Mouse (Mus musculus) heart, postnatal 4 days (tissue): ENCODE data around the gene Sgtb. TPM values are rescaled to one million over a fixed set of nuclear protein-coding genes. Genes with fewer than 3 reads are reported as not detected.

Experiments
- DNase-seq: peaks from one replicate; pipeline ENCODE4 v3.0.0; 2021
- total RNA-seq, 2 experiments: library from RNA; stranded (reverse); gene quantifications; 2 replicates each; pipeline ENCODE4 v1.2.3; 2021

The Sgtb gene
- 1 to 10 TPM; 1.7 to 1.8 TPM for total RNA-seq

DNA sequence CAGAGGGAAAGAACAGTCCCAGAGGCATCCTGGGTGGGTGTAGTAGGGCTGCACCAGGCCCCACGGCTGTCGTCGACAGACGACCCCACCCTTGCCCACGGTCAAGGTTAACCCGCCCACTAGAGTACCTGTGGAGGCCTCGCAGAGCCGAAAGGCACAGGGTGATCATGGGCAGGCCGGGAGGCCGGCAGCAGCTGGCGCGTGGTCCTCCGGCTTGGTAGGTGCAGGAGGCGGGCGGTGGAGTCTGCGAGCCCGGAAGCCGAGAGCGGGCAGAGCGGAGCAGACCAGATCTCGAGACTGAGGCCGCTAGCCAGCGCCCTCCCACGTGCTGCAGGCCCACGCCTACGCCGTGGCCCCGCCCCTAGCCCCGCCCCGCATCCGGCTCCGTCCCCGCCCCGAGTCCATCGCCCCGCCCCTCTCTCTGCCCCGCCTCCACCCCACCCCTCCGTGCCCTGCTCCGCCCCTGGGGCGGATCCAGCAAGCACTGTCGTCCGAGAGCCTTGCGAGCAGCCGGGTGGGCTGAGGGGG, at the start of gene Sgtb, which contains the start of gene Nln:
Gene Sgtb (plus strand): TSS at position 454 of the 528 bp plus-strand sequence.
Gene Nln (minus strand): TSS at position 327 of the 528 bp plus-strand sequence.
- DNase-seq, result peak; percentile 87

DNA sequence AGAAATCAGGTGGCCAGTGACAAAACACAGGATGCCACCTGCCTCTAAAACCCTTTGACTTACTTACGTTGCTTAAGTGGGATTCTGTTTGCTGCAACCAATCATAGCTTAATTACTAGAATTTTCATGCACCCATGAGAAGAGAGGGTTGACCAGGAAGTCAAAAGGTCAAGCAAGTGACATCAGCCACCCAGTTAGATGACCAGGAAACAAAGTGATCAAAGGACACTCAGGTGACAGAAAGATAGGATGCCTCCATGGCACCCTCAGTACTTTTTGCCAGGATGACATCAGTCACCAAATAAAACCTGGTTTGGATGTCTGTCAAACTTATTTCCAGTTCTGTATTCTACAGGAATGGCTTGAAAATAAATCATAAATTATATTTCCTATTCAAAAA, 49.3 kb upstream of the Sgtb start:
- no peak for DNase-seq

GRCm38 (mm10) chr13:104061975-104062750, 47.4 kb upstream of the Sgtb start:
- no peak for DNase-seq

DNA sequence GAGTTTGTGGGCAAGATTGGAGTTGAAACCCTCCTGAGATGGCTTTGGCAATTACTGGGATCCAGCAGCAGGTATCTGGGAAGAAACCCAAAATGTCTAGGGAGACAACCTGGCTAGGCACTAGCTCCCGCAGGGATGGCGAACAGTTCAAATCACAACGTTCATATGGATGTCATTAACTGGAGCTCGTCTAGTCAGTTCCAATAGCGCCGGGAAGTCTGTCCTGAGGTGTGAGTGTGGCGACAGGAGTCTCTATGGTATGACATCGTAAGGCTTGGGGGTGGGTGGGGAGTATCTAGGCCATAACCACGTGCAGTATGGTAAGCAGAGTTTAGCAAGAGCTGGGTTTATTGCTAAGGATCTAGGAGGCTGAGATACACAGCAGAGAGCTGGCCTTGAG, 46.5 kb upstream of the Sgtb start:
- DNase-seq, result no peak

GRCm38 (mm10) chr13:104065649-104066347, 43.7 kb upstream of the Sgtb start:
- no peak for DNase-seq

DNA sequence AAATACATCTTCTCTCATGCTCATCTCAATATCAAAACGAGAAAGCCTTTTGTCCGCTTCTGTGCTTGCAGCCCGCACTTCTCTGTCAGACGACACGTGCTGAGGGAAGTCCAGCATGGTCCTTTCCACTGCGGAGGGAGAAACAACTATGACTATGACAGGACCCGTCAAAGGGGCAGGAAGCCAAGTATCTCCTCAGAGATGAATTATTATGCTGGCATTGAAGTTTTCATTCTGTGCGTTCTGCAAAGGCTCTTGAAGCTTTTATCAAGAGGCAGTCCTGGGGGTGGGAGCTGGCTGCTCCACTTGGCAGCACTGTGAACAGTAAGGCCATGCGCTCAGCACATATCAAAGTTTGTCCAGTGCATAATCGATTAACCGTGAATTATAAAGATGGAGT, 40.3 kb upstream of the Sgtb start:
- DNase-seq, result no peak

- DNase-seq, result no peak
Measured at GRCm38 (mm10) chr13:104070703-104071102, 38.8 kb upstream of the Sgtb start.

- no peak for DNase-seq
Measured at GRCm38 (mm10) chr13:104072351-104072750, 37.2 kb upstream of the Sgtb start.

DNA sequence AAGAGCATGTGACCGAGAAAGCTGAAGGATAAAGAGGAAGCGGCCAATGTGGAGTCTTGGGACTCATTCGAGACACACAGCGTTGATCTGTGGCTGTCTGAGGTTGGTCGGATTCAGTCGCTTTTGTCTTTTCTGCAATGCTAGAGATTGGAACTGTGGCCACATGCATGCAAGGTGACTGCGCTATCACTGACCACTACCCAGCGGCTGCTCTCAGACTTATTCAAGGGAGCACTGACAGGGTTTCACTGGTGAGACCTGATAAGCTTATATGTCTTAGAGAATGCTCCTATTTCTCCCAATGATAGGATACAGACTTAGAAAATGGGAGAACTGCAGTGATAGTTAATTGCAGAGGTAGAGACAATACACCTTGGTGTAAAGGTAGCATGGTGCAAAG, 35.3 kb upstream of the Sgtb start:
- no peak for DNase-seq

DNA sequence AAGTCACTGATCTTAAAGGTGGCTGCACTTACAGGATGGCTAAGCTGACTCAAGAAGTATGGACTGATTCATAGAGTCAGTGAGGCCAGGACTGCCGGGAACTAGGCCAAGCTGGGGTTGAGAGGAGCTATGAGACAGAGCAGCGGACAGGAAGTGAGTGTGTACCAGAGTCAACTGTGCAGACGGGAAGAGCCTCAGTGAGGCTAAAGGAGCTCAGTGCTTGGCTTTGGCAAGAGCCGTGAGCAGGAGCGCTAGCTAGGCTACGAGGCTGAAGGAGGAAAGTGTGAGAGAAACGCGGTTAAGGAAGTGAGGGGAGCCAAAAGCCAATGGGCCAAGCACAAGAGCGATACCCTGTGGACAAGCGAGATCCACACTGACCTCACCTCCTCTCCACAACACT, 34.8 kb upstream of the Sgtb start:
- DNase-seq, result peak; percentile 75

DNA sequence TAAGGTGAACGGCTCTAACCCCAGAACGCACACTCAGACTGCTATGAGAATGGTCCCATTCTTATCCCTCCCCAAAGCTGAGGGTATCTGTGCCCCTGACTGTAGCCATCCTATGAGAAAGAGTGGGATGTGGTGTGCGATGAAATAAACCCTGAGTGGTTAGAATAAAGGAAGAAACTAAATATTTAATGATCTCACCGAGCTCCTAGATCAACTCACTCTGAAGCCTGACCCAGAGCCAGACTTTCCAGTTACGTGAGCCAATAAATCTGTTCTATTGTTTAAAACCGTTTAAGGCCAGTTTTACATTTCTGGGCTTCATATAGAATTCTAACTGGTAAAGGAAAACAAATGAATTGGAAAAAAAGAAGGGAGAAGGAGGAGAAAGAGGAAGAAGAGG, 32.5 kb upstream of the Sgtb start:
- DNase-seq, result no peak

- no peak for DNase-seq
Measured at GRCm38 (mm10) chr13:104082504-104082903, 27.0 kb upstream of the Sgtb start.

- no peak for DNase-seq
Measured at GRCm38 (mm10) chr13:104084600-104084999, 24.9 kb upstream of the Sgtb start.

DNA sequence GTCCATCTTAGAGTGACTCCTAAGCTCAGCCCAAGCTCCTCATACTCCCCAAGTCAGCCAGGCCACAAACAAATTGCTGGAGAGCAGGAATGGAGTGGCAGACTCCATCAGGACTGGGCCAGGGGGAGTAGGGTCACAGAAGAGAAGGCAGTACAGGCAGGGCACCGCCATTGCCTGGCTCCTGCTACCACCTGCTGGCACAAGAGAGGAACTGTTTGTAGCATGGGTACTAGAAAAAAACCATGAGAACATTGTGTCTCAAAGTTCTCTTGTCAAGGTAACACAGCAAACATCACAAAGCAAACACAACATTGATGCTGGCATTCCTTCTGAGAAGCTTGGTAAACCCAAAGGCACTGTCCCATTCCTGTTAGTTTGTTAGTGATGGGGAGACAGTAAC, 20.2 kb upstream of the Sgtb start:
- DNase-seq, result peak; percentile 60

DNA sequence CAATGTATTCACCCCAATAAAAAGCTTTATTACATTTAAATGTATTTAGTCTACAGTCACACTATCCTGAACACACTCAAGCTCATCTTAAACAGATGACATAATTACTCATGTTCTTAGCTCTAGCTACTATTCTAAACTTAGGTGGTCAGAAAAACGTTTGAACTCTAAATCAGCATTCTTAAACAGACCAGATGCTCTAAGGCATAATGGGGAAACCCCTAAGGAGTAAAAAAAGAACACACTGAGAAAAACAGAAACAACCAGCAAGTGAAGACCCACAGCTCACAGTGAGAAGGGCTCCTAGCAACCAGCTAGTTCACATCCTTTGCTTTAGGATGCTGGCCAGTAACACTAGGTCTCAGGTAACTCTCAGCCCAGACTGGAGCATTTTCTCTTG, 17.8 kb upstream of the Sgtb start:
- DNase-seq, result no peak

- peak; percentile 42 for DNase-seq
Measured at GRCm38 (mm10) chr13:104094531-104095385, 14.8 kb upstream of the Sgtb start.

GRCm38 (mm10) chr13:104095955-104096354, 13.6 kb upstream of the Sgtb start:
- DNase-seq, result no peak

DNA sequence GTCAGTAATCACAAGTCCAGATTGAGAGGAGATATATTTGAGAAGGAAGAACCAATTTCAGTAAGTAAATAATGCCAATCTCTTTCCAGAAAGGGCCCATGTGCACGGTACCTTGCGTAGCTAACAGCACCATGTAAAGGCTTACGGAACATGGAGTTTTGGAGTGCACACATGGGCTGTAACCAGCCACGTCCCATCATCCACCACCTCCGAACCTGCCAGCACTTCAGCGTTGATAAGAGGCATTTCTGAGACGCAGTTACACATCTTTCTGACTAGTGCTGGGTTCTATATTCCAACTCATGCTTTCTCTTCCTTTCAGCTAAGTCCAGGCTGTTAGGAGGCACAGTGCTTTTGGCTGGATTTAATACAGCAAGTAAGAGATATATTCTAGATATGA, 12.4 kb upstream of the Sgtb start:
- no peak for DNase-seq

DNA sequence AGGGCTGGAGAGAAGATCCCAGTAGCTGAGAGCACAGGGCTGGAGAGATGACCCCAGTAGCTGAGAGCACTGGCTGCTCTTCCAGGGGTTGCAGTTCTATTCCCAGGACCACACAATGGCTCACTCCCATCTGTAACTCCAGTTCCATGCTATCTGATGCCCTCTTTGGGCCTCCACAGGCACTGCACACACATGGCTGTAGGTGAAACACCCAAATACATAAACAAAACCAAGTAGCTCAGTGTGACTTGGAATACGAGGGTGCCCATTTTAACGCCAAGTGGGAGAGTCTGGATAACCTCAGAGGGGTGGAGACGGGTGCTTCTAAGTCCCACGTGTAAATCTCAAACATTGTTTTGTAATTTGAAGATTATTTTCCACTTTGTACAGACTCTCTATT, 9.1 kb upstream of the Sgtb start:
- DNase-seq, result no peak

DNA sequence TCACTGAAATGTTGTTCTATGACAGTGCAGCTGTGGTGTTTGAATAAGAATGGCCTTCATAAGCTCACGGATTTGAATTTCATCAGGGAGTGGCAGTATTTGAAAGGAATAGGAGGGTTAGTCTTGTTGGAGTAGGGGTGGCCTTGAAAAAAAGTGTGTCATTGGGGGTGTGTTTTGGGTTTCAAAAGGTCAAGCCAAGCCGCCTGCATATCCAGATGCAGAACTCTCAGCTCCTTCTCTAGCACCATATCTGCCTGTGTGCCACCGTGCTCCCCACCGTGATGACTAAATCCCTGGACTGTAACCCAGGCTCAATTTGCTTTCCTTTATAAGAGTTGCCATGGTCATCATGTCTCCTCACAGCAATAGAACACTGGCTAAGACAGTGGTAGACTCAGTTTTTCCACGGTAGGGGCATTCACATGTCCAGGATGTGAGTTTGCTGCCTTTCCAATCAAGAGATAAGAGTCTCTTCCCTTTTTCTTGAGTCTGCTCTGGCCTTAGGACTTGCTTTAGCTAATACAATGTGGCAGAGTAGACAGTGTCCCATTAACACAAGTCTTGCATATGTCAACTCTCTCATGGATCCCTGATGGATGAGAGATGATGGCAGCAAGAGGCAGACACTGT, 7.8 kb upstream of the Sgtb start:
- no peak for DNase-seq

GRCm38 (mm10) chr13:104108651-104109287, 772 bp upstream of the Sgtb start:
- peak; percentile 18 for DNase-seq
